Mouse (Mus musculus): ENCODE results near the gene Unc80. TPM values are rescaled to one million over a fixed set of nuclear protein-coding genes. Genes with fewer than 3 reads are reported as not detected.

Unc80 gene
- polyA plus RNA-seq, 1 experiment from 2014 or later = 0.51 TPM

- H3K9ac ChIP-seq (replicated peaks; ENCODE audit: low read depth, low read length) = no peak overlapping the region
- ATAC-seq (ENCODE audit: insufficient number of reproducible peaks, insufficient read depth, low FRiP score, low read depth) = no peak
- no peaks in the 10 kb centered on the region for H3K27me3 ChIP-seq (ENCODE audit: control insufficient read depth, insufficient read depth, low read length)
- 69% methylated on average over 4 of the region's 4 CpGs for WGBS
- no peaks in the 10 kb centered on the region for H3K9me3 ChIP-seq (ENCODE audit: control insufficient read depth, low read depth, low read length)
- H3K36me3 ChIP-seq (ENCODE audit: control insufficient read depth, insufficient read depth, low read length) = no peaks in the 10 kb centered on the region; the same call in 1 of the 2 replicates
- H3K27ac ChIP-seq (ENCODE audit: low read length) = no peak overlapping the region
- H3K4me2 ChIP-seq (replicated peaks; ENCODE audit: low read depth, low read length) = no peak overlapping the region
- no peak overlapping the region for H3K4me3 ChIP-seq (ENCODE audit: low read depth, low read length)
- H3K4me1 ChIP-seq (ENCODE audit: control insufficient read depth, insufficient read depth, low read length) = 0 out of 2 replicates have a peak, but pooled peaks cover 6% of the 10 kb centered on the region
Observed at GRCm38 (mm10) chr1:66702623-66703345, 234.6 kb downstream of the Unc80 start.

DNA sequence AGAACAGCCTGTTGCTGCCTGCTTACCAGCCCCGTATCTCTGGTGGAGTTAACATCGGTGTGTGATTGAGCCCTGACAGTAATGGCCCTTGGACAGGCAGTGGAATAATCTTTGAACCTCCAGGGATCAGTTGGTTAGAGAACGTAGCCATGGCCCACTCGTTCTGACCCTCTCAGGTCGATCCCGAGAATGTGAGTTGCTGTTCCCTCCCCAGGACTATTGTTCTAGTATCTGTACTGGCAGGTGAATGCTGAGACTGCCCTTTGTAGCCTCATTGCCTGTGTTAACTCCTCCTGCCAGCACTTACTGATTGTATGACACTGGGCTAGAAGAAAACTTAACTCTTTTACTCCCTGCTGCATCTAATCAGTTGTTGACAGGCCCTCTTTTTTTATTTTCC lies 236.4 kb downstream of the Unc80 start:
- Histone ChIP-seq H3K27ac (ENCODE audit: low read length) (no peak overlapping the region), H3K4me3 (ENCODE audit: low read depth, low read length) (no peak overlapping the region), H3K36me3 (ENCODE audit: control insufficient read depth, insufficient read depth, low read length) (no peaks in the 10 kb centered on the region; the same call in 1 of the 2 replicates), H3K9me3 (ENCODE audit: control insufficient read depth, low read depth, low read length) (no peaks in the 10 kb centered on the region), H3K4me1 (ENCODE audit: control insufficient read depth, insufficient read depth, low read length) (0 out of 2 replicates have a peak, but pooled peaks cover 6% of the 10 kb centered on the region), H3K27me3 (ENCODE audit: control insufficient read depth, insufficient read depth, low read length) (no peaks in the 10 kb centered on the region), H3K9ac (replicated peaks; ENCODE audit: low read depth, low read length) (no peak overlapping the region), H3K4me2 (replicated peaks; ENCODE audit: low read depth, low read length) (no peak overlapping the region)
- 65% methylated on average over 6 of the region's 6 CpGs for WGBS
- no peak for ATAC-seq (ENCODE audit: insufficient number of reproducible peaks, insufficient read depth, low FRiP score, low read depth)

- ATAC-seq (ENCODE audit: insufficient number of reproducible peaks, insufficient read depth, low FRiP score, low read depth) = no peak
- H3K9me3 ChIP-seq (ENCODE audit: control insufficient read depth, low read depth, low read length) = no peaks in the 10 kb centered on the region
- H3K4me2 ChIP-seq (replicated peaks; ENCODE audit: low read depth, low read length) = no peak overlapping the region
- no peak overlapping the region for H3K4me3 ChIP-seq (ENCODE audit: low read depth, low read length)
- H3K27me3 ChIP-seq (ENCODE audit: control insufficient read depth, insufficient read depth, low read length) = no peaks in the 10 kb centered on the region
- no peak overlapping the region for H3K27ac ChIP-seq (ENCODE audit: low read length)
- no peak overlapping the region for H3K9ac ChIP-seq (replicated peaks; ENCODE audit: low read depth, low read length)
- H3K4me1 ChIP-seq (ENCODE audit: control insufficient read depth, insufficient read depth, low read length) = no peaks in the 10 kb centered on the region
- WGBS = 98% methylated on average over 3 of the region's 3 CpGs
- H3K36me3 ChIP-seq (ENCODE audit: control insufficient read depth, insufficient read depth, low read length) = peaks cover 17% of the 10 kb centered on the region
Observed at GRCm38 (mm10) chr1:66712859-66713258, 244.7 kb downstream of the Unc80 start.

DNA sequence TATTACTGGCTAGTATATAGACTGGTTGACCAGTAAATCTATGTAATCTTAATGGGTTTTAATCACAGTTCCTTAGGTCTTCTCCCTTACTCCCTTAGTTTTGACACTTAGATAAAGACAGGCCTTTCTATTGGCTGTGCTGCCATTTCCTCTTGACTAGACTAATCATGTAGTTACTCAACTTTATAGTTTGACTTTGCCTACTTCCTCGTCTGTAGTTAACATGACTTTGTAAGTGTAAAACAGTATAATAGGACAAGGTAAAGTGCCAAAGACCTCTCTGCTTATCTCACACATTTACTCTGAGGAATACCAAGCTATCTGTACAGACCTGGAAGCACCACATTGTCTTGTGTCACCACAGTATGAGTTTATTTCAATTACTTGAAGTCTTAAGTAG lies 262.4 kb downstream of the Unc80 start:
- Histone ChIP-seq H3K36me3 (ENCODE audit: control insufficient read depth, insufficient read depth, low read length) (peaks cover 15% of the 10 kb centered on the region), H3K27ac (ENCODE audit: low read length) (no peak overlapping the region), H3K4me1 (ENCODE audit: control insufficient read depth, insufficient read depth, low read length) (no peaks in the 10 kb centered on the region), H3K4me2 (replicated peaks; ENCODE audit: low read depth, low read length) (no peak overlapping the region), H3K27me3 (ENCODE audit: control insufficient read depth, insufficient read depth, low read length) (no peaks in the 10 kb centered on the region), H3K9ac (replicated peaks; ENCODE audit: low read depth, low read length) (no peak overlapping the region), H3K9me3 (ENCODE audit: control insufficient read depth, low read depth, low read length) (no peaks in the 10 kb centered on the region), H3K4me3 (ENCODE audit: low read depth, low read length) (no peak overlapping the region)
- no peak for ATAC-seq (ENCODE audit: insufficient number of reproducible peaks, insufficient read depth, low FRiP score, low read depth)
- WGBS = 75% methylated on average over 1 of the region's 1 CpGs

Other genes with a start within 250 kb of the Unc80 start
- gene Rpe, start 232.5 kb downstream of the Unc80 start, polyA plus RNA-seq (2014; fragmentation: Nextera tagmentation; extraction: Ambion mirVana) = 52.7 and 53.1 TPM in 2 replicates